Mouse (Mus musculus) adrenal gland, adult 18-20 months (tissue): ENCODE results near the gene Gadd45a. TPM values are rescaled to one million over a fixed set of nuclear protein-coding genes. Genes with fewer than 3 reads are reported as not detected.

Experiments
- DNase-seq, 2 experiments: peaks; one replicate each; pipeline ENCODE4 v3.0.0; 2021 to 2022; ENCODE audit warnings: low spot score in 2 of 2
- long read RNA-seq, 2 experiments: library from polyadenylated mRNA; stranded (forward); transcript quantifications; one replicate each; pipeline ENCODE4 v2.0.0; 2021
- total RNA-seq, 2 experiments: library from RNA; stranded (reverse); gene quantifications; 1 replicate in 1 of 2; 2 replicates in 1 of 2; pipeline ENCODE4 v1.2.3; 2021

The Gadd45a gene
- total RNA-seq, result 10 to 100 TPM; 10.6 to 27.8 TPM
- long read RNA-seq, experiment 1, partial matches to known transcripts, result 0 of 4 reads
- long read RNA-seq, experiment 1, other reads (novel, unspliced or antisense), result 0 of 4 reads
- long read RNA-seq, experiment 2, transcript Gadd45a-201 (4 exons, 1,223 nt), result major isoform, 6 of 6 reads
- long read RNA-seq, experiment 2, partial matches to known transcripts, result 0 of 6 reads
- long read RNA-seq, experiment 2, other reads (novel, unspliced or antisense), result 0 of 6 reads

DNA sequence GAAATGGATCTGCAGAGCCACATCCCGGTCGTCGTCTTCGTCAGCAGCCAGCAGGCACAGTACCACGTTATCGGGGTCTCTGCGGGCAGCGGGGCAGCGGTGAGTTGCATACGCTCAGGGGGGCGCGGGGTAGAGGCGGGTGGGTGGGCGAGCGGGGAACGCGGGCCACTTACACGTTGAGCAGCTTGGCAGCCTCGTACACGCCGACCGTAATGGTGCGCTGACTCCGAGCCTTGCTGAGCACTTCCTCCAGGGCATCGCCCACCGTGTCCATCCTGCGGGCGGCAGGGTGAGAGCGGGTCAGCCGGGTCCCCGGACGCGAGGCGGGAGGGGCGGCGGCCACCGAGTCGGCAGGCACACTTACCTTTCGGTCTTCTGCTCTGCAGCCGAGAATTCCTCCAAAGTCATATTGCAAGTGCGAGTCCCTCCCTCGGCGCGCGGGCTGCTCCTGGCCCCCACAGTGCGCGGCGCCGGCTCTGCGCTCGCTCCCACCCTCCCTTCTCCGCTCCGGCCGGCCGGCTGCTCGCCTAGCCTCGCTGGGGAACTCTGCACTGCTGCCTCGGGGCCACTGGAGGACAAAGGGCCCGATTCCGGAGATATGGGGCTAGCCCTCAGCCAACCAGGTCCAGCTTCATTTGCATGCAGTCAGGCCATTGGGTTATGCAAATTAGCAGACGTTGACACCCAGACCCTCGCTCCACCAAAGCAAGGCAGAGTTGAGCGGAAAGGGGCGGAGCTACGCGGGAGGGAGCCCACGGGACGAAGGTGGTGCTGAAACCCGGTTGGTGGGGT is at the start of gene Gadd45a:
TSS of gene Gadd45a (minus strand) at position 621 of the 792 bp plus-strand sequence.
- DNase-seq, result peak; percentile 98 to 99

DNA sequence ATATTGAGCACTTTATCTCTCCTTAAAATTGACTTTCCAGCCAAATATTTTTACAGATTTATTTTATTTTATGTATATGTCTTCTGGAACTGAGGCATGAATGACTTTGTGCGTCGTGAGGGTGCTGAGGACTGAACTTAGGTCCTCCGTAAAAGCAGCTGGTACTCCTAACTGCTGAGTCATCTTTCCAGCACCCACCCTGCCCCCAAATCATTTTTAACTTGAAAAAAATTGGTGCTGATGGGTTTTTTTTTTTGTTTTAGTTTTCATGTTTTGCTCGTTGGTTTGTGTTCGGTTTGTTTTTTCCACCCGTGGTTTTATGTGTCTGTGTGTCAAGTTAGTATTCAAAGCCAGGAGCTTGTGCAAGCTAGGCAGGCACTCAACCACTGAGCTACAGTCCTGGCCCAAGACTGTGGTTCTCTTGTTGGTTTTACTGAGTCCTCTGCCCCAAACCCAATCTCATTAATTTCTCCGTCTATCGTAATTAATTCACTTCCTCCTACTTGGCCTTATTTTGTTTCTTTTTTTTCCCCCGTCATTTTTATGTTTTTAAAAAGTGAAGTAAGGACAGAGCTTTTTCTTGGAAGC is 48.7 kb upstream of the Gadd45a start:
- DNase-seq, result no peak

DNA sequence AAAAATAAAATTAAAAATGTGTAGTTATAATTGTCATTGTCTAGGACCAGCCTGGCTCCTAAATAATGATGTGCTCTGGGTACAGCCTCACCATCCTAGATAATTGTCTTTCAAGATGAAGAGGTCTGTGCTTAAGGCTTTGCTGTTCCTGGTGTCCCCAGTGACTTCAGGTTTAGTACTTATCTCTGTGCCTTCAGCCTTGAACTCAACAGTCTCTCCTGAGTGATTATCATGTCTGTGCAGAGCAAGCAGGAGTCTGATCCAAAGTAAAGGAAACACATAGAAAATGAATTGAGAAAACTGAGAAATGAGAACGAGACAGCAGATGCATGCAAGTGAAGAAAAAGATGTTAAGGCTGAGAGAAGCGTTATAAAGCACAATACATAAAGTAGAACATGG is 47.2 kb upstream of the Gadd45a start:
- no peak for DNase-seq

DNA sequence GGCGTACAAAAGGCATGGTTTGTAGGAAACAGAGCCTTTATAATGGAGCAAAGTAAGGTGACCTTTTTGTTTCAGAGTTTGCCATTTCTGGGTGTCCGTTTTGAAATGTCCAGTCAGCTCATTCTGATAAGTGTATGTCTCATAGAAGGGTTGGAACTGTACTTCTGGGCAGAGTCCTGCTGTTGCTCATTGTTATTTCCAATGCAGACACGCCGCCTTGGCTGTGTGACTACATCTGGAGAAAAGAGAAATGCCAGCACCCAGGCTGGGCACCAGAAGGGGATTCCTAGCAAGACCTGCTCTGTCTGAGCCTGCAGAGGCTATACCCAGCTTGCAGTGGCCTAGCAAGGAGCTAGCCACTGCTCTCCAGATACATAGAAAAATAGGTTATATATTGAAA is 43.9 kb upstream of the Gadd45a start:
- no peak for DNase-seq

DNA sequence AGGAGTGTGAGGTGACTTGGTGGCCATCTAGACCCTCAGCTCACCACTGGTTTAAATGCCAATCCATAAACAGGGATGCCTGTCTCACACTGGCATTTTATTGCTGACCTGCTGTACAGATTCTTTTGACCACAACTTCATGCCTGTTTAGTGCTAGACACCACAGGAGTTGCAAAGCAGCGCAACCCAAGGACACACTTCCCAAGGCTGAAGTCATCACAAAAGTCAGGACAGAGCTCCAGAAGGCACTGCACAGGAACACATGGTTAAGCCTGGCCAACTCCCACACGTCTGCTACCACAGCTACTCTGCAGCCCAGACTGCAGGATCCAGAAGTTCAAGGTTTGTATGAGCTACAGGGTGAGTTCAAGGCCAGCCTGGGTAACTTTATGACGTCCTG is 40.8 kb upstream of the Gadd45a start:
- peak in 1 of 2 experiments; percentile 31 for DNase-seq

DNA sequence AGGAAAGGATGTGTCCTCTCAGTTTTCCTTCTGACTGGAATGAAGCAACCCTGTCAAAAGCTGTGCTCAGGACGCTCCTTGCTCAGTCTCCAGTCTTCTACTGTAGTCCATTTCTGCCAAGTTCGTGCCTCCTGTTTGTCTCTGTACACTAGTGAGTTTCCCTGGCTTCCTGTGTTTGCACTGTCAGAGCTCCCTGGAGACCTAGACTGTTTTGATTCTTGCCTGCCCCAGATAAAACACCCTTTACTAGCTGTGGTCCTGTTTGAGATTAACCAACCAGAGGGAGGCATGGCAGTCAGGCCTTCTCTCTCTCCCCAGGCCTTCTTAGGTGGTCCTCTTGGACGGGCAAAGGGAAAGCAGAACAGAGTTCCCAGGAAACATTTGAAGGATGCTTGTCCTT is 40.2 kb upstream of the Gadd45a start:
- no peak for DNase-seq

DNA sequence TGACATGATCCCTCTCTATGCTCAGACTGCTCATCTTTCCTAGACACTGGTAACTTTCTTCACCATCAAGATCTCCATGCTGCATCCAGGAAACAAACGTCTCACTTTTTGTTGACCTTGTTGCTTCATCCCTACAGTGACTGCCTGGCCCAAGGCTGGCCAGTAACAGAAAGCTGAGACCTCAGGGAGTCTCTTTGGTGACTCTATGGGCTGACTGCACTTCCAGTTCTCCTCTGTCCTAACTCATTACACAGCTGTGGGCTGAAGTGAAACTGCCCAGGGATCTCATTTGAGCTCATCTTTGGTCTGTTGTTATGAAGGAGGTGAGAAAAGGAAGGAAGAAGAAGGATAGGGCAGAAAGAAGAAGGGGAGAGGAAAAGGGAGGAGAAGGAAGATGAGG is 39.1 kb upstream of the Gadd45a start:
- no peak for DNase-seq

DNA sequence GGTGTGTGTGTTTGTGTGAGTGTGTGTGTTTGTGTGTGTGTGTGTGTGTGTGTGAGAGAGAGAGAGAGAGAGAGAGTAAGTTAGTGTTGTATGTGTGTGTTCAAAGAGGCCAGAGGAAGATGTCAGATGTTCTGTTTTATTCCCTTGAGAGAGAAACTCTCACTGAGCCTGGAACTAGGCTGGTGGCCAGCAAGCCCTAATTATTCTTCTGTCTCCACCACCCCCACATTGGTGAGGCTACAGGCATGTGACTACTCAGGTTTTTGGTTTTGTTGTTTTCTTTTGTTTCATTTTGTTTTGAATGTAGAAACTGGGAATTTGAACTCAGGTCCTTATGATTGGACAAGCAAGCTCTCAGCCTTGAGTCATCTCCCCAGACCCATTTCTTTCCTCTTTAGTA is 37.6 kb upstream of the Gadd45a start:
- no peak for DNase-seq

DNA sequence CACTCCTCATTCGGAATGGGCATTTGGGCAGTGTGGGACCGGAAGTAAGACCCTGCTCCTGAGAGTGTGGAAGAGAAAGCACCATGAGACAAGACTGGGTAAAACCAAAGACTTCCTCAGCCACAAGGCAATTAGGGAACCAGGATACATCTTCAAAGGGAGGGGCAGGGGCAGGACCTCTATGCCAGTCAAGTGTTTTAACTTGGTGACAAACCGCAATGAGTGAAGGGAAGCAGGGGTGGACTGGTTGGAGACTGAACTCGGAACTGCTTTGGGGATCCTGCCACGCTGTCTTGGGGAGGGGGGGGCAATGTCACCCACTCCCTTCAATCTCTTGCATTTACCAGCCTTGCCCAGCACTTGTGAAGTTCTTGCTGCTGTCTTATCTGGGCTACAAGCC is 36.7 kb upstream of the Gadd45a start:
- DNase-seq, result no peak

DNA sequence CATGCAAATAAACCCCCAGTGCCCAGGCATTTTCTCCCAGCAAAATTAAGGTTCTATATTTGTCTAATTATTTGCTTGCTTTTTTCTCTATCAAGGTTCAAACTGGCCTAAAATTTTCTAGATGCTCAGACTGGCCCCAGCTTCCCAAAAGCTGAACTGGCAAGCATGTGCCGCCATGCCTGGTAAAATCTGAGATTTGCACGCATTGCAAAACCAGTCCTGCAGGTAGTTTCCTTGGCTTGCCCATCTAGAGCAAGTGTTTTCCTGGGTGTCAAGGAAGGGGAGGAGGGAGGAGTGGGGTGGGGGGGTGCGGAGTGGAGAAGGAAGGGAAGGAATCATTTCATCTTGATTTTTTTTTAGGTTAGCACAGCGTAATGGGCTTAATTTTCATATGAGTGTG is 36.2 kb upstream of the Gadd45a start:
- DNase-seq, result no peak

DNA sequence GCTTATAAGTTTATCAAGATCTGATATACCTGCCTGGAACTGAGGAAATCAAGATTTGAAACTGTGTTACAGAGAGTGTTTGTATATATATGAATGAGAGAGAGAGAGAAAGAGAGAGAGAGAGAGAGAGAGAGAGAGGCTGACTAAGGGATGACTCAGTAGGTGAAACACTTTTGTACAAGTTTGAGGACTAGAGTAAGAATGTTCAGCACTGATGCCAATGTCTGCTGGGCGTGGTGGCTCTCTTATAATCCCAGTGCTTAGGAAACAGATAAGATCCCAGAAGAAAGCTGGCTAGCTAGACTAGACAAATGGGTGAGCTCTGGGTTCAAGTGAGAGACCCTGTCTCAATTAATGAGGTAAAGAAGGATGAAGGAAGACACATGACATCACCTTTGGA is 34.4 kb upstream of the Gadd45a start:
- DNase-seq, result no peak

DNA sequence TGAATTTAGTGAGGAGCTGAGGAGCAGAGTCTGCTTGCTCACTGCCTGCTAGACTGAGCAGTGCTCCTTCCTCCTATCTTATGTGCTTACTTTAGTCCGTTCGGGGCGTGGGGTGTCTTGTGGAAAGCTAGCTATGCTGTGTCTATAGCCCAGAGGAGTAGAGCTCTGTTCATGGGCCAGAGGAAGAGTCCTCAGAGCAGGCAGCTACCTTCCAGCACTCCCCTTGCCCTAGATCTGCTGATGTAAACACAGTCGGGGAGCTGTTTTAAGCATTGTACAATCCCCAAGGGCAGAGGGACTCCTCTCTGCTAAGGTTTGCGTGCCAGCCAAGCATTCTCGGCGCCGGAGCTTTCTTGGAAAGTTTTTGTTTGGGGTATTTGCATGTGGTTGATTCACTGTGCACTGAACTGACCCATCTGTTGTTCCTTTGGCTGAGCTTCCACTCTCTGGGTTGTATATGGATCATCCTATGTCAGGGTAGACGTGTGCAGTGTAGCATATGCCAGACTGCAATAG is 32.6 kb upstream of the Gadd45a start:
- DNase-seq, result no peak

DNA sequence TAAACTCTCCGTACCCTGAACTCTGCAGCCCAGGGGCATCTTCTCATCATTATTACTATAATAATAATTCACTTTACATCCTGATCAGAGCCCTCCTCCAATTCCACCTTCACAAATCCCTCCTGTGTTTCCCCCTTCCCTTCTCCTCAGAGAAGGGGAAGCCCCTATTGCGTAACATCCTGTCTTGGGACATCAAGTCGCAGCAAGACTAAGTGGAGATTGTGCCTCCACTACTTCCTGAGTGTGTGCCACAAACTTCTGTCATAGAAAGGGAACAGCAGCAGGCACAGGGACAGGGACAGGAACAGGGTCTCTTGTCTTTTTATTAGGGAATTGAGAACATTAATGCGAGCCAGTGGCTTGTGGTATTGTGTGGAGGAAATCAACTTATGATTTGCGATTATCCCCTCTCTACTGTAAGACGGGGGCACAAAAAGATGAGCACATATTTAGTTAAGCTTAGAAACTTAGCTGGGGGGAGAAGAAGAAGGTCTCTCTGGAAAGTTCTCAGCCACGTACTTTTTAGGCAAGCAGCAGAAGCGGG is 32.0 kb upstream of the Gadd45a start:
- no peak for DNase-seq

DNA sequence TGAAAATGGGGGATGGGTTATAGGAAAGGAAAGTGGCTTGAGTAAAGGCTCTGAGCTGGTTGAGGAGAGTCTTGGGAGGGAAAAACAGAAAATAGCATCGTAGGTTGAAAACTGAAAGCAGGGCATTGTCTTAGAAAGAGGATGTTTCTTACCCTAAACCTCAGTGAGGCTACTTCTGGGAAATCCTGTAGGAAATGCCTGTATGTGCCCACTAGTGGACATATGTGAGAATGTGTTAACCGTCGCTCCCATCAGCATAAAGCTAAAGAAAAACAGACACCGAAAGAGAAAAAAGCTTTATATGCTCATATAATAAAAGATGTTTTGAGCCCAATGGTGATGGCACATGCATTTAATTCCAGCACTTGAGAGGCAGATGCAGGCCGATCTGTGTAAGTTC is 22.8 kb upstream of the Gadd45a start:
- DNase-seq, result no peak

DNA sequence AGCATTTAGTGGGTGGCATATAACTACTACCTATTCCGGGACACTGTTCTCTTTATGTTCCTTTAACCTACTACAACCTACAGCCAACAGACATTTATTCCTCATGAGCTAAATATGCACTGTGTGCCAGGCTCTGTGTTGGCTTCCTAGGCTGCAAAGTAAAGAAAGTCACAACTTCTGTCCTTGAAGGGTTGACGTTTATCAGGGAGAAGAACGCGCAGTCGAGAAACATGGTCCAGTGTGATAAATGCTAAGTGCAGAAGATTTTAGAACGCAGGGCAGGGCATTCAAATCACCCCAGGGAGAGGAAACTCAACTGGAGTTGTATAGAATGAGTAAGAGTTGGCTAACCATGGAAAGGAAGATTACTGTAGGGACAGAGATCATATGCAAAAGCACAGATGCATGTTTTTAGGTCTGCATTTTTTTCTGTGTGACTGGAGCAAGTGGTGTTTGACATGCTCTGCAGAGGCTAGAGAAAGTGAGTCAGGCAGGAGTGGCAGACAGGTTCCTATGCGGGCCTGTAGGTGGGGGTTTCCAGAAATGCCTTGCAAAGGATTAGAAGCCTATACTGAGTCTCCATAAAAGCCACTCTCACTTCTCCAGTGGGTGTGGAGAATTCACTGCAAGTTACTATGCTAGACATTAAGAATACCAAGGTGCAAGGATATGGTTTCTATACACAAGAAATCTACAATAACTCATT is 20.9 kb upstream of the Gadd45a start:
- no peak for DNase-seq

DNA sequence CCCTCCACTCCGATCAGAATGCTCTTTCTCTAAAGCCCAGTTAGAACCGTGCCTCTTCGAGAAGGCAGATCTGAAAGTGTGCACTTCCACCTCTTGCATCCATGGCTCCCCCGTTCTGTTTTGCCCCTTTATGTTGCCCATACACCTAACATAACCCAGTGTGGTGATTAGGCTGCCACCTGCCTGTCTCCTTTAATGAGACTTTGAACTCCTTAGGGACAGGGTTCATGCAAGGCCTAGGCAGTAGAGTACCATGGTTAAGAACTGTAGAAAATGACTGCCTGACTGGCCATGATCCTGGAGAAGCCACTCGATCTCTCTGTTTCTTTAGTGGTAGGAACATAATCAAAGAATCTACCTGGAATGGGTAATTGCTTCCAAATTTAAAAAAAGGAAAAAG is 20.3 kb upstream of the Gadd45a start:
- no peak for DNase-seq

DNA sequence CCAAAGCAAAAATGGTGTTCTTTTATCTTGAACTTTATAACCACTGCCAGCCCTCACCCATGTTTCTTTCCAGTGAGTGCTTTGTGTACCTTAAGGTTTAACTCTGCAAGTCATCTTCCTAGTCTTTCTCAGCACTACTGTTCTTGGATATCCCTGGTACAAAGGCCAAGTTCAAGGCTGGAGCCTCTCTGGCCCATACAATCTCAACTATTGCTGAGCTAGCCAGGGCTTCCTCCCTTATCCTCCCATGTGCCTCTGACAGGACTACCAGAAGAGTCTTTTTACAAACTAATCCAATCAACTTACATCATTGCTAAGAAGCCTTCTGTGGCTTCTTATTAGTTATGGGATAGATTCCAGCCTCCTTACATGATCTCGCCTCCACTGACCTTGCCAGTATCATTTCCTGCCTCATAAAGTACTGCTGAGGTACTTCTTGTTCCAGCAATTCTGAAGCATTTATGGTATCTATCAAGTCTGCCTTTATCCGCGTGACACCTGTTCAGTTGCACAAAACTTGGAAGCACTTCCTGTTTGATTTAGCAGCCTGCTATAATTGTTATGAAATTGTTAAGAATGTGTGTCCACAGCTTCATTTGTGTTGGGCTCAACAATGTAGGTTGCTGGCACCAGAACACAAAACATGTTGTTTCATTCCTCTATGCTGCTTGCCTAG is 19.8 kb upstream of the Gadd45a start:
- DNase-seq, result no peak

DNA sequence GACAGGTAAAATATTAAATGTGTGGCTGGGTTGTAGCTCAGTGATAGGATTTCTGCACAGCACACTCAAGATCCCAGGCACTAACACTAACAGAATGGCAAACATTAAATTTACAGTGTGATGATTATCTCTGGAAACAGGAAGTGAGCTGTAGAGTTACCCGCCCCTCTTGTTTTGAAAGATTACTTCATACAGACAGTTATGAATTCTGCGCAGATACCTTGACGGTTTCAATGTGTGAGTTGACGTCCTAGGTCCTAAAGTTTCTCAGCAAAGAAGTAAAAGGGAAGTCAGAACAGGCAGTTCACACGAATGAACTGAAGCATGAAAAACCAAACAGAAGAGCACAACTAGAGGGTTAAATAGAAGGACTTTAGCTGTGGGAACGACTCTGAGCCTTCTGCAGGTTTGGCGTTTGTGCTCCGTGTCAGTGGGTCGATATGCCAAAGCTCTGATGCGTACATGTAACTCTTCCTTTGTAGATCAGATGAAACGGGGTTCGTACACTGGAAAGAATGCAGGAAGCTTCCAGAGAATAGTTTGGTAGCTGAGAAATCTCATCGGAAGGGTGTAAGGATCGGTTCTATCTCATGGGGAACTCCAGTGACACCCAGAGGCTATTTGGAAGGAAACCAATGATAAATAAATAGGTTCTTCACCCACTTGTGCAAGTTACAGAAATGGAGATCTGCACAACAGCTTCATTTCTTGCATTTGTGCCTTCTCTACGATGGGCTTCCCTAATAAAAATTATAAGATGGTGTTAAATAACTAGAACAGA is 19.0 kb upstream of the Gadd45a start:
- DNase-seq, result no peak

DNA sequence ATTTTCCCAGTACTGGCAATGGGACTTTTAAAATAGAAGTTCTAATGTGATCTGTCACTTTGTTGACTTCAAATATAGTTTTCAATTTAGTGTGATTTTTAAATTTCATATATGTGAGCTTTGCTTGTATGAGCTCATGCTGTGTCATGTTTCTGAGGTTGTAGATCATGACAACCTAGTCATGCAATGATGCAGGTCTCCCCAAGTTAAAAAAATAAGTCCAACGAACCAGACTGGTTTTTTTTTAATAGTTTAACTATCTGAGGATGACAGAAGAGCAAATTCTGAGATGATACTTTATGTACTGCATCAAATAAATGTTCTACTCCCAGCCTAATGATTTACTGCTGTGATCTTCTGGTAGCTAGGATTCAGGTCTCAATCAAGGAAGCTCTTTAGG is 12.8 kb upstream of the Gadd45a start:
- DNase-seq, result no peak

DNA sequence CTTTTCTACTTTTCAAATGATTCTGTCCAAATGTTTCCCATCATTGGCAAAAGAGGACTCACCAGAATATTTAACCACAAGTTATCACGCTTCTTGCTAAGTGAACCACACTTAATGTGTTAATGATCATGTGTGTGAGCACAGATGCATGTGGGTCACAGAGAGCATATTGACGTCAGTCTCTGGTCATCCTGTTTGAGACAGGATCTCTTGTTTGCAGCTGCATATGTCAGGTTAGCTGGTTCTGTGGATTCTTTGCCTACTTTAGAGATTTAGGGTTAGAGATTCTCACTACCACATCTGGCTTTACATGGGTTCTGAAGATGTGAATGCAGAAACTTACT is 12.4 kb upstream of the Gadd45a start:
- no peak for DNase-seq
